Mouse (Mus musculus) stomach, postnatal 0 days (tissue): Measurements from ENCODE around the gene Elp5. TPM values are rescaled to one million over a fixed set of nuclear protein-coding genes. Genes with fewer than 3 reads are reported as not detected.

Experiments
- ATAC-seq: fragments of 200-750 bp; cut with Nextera tagmentation; 2 replicates; pipeline ENCODE4 v1.8.0; 2017; ENCODE audit not compliant: low FRiP score, low TSS enrichment
- DNase-seq: peaks from one replicate; pipeline ENCODE4 v3.0.0-alpha.2; 2016; ENCODE audit warnings: low spot score
- H3K27ac ChIP-seq: fragments of 300-500 bp; sonication (generic); replicated peaks from 2 replicates; pipeline ENCODE4 v1.5.1; 2014; ENCODE audit warnings: mild to moderate bottlenecking, control low read depth
- H3K27me3 ChIP-seq: fragments of 300-500 bp; sonication (generic); 2 replicates; pipeline ENCODE4 v1.6.1; 2014; ENCODE audit warnings: low read length; ENCODE audit not compliant: control insufficient read depth, insufficient read depth
- H3K36me3 ChIP-seq: fragments of 300-500 bp; sonication (generic); 2 replicates; pipeline ENCODE4 v1.6.1; 2014; ENCODE audit warnings: low read length, mixed read lengths; ENCODE audit not compliant: control insufficient read depth, insufficient read depth
- H3K4me1 ChIP-seq: fragments of 300-500 bp; sonication (generic); replicated peaks from 2 replicates; pipeline ENCODE4 v1.6.1; 2014; ENCODE audit warnings: antibody characterized with exemption; ENCODE audit not compliant: control insufficient read depth, insufficient read depth
- H3K4me2 ChIP-seq: fragments of 300-500 bp; sonication (generic); replicated peaks from 2 replicates; pipeline ENCODE4 v1.6.1; 2014; ENCODE audit warnings: low read depth, mild to moderate bottlenecking, control low read depth, moderate library complexity
- H3K4me3 ChIP-seq: fragments of 300-500 bp; sonication (generic); 2 replicates; pipeline ENCODE4 v1.5.1; 2014; ENCODE audit warnings: low read depth, low read length, control low read depth
- H3K9ac ChIP-seq: fragments of 300-500 bp; sonication (generic); 2 replicates; pipeline ENCODE4 v1.6.1; 2014; ENCODE audit warnings: mild to moderate bottlenecking, low read length, control low read depth, mixed read lengths
- H3K9me3 ChIP-seq: fragments of 300-500 bp; sonication (generic); 2 replicates; pipeline ENCODE4 v1.6.1; 2016; ENCODE audit warnings: low read length; ENCODE audit not compliant: control insufficient read depth
- CTCF ChIP-seq: IDR thresholded peaks from 2 replicates; pipeline ENCODE4 v1.5.1; 2016; ENCODE audit warnings: antibody characterized with exemption, low read depth, mild to moderate bottlenecking, moderate library complexity
- EP300 ChIP-seq: optimal IDR thresholded peaks from 2 replicates; pipeline ENCODE3; 2016; ENCODE audit warnings: antibody characterized with exemption
- WGBS: fragments of 180-500 bp; shearing (Covaris S2); extraction: QIAGEN DNeasy Blood & Tissue Kit; methylation state at CpG from one replicate; pipeline ENCODE4 v1.1.7; 2014; 5-methylcytosine and 5-hydroxymethylcytosine counted together
- polyA plus RNA-seq: library from polyadenylated mRNA; unstranded; fragments of >200 nt; fragmentation: Nextera tagmentation; extraction: Ambion mirVana; gene quantifications from 2 replicates; pipeline ENCODE4 v1.2.1, GENCODE M21; 2015

The Elp5 gene
- polyA plus RNA-seq, 1 experiment from 2014 or later = 73.4 TPM

- H3K4me2 ChIP-seq = peak overlapping the region; percentile 91
- DNase-seq (no peak), ATAC-seq (no peak)
- H3K27ac ChIP-seq = 0 out of 2 replicates have a peak overlapping the region, but pooled peaks have one; percentile 3
- TF ChIP-seq CTCF = no peak
- TF ChIP-seq EP300 = no peak
- H3K4me1 ChIP-seq = no peaks in the 10 kb centered on the region; the same call in 1 of the 2 replicates
- peaks cover 7% of the 10 kb centered on the region; the same call in 1 of the 2 replicates for H3K36me3 ChIP-seq
- H3K9ac ChIP-seq = peak overlapping the region; percentile 13
- no peak overlapping the region for H3K4me3 ChIP-seq
- H3K27me3 ChIP-seq = no peaks in the 10 kb centered on the region
- no peaks in the 10 kb centered on the region for H3K9me3 ChIP-seq
- WGBS = 15% methylated on average over 5 of the region's 5 CpGs
Measured at GRCm38 (mm10) chr11:69982877-69983276, 560 bp upstream of the Elp5 start.

GRCm38 (mm10) chr11:69981141-69981762, 1.1 kb downstream of the Elp5 start, which contains the start of gene Ctdnep1:
Ctdnep1 (plus strand) TSS chr11:69981156.
- H3K27ac ChIP-seq = peak within 1 kb of the TSS; percentile 98
- H3K9ac ChIP-seq = peak within 1 kb of the TSS; percentile 97
- H3K4me2 ChIP-seq = peak within 1 kb of the TSS; percentile 91
- H3K9me3 ChIP-seq = no peaks in the 10 kb centered on the region
- TF ChIP-seq CTCF = no peak
- TF ChIP-seq EP300 = no peak
- DNase-seq (no peak), ATAC-seq (0 out of 2 replicates have a peak, but pooled peaks have one; percentile 3)
- no peaks in the 10 kb centered on the region; the same call in 1 of the 2 replicates for H3K4me1 ChIP-seq
- H3K4me3 ChIP-seq = peak within 1 kb of the TSS; percentile 97
- WGBS = under 1% methylated on average over 32 of the region's 43 CpGs
- no peaks in the 10 kb centered on the region for H3K27me3 ChIP-seq
- peaks cover 7% of the 10 kb centered on the region; the same call in 1 of the 2 replicates for H3K36me3 ChIP-seq

- Histone ChIP-seq H3K36me3 (peaks cover 7% of the 10 kb centered on the region; the same call in 1 of the 2 replicates), H3K4me1 (no peaks in the 10 kb centered on the region; the same call in 1 of the 2 replicates), H3K4me3 (peak overlapping the region; percentile 97), H3K27me3 (no peaks in the 10 kb centered on the region), H3K27ac (peak overlapping the region; percentile 98), H3K9me3 (no peaks in the 10 kb centered on the region), H3K4me2 (peak overlapping the region; percentile 91), H3K9ac (peak overlapping the region; percentile 97)
- TF ChIP-seq EP300 = peak; percentile 71
- 0 out of 2 replicates have a peak, but pooled peaks have one; percentile 12 for TF ChIP-seq CTCF
- ATAC-seq (peak; percentile 95), DNase-seq (peak; percentile 99)
- WGBS = under 1% methylated on average over 36 of the region's 60 CpGs
Measured at GRCm38 (mm10) chr11:69980196-69981140, 1.8 kb downstream of the Elp5 start.

- ATAC-seq (no peak; the same call in none of the 2 replicates), DNase-seq (no peak)
- Histone ChIP-seq H3K36me3 (peaks cover 9% of the 10 kb centered on the region; the same call in 1 of the 2 replicates), H3K9me3 (no peaks in the 10 kb centered on the region), H3K9ac (peak overlapping the region; percentile 78), H3K4me3 (peak overlapping the region; percentile 97), H3K27ac (peak overlapping the region; percentile 98), H3K4me2 (peak overlapping the region; percentile 89), H3K27me3 (no peaks in the 10 kb centered on the region), H3K4me1 (no peaks in the 10 kb centered on the region; the same call in 1 of the 2 replicates)
- TF ChIP-seq EP300 (no peak), CTCF (no peak)
- 2% methylated on average over 16 of the region's 16 CpGs for WGBS
Measured at GRCm38 (mm10) chr11:69979827-69980195, 2.5 kb downstream of the Elp5 start.

- 79% methylated on average over 4 of the region's 4 CpGs for WGBS
- no peak overlapping the region for H3K27ac ChIP-seq
- no peak for DNase-seq
- no peaks in the 10 kb centered on the region for H3K9me3 ChIP-seq
- no peak for ATAC-seq
- no peaks in the 10 kb centered on the region for H3K4me1 ChIP-seq
- H3K36me3 ChIP-seq = peaks cover 13% of the 10 kb centered on the region
- no peak overlapping the region for H3K9ac ChIP-seq
- H3K27me3 ChIP-seq = no peaks in the 10 kb centered on the region
- no peak overlapping the region for H3K4me3 ChIP-seq
- no peak overlapping the region for H3K4me2 ChIP-seq
- TF ChIP-seq CTCF = no peak
- no peak for TF ChIP-seq EP300
Measured at GRCm38 (mm10) chr11:69976271-69976670, 6.0 kb downstream of the Elp5 start.
